Mouse (Mus musculus) kidney, embryonic 14.5 days (tissue): Measurements from ENCODE around the gene Tubb4a. TPM values are rescaled to one million over a fixed set of nuclear protein-coding genes. Genes with fewer than 3 reads are reported as not detected.

ENCODE experiments used
- ATAC-seq: fragments of 200-750 bp; cut with Nextera tagmentation; 2 replicates; pipeline ENCODE4 v1.8.0; 2017; ENCODE audit warnings: moderate number of reproducible peaks, mild to moderate bottlenecking, moderate TSS enrichment, moderate library complexity; ENCODE audit not compliant: low FRiP score, low TSS enrichment
- H3K27ac ChIP-seq: fragments of 300-500 bp; sonication (generic); 2 replicates; pipeline ENCODE4 v1.5.1; 2014; ENCODE audit warnings: low read depth, mild to moderate bottlenecking, low read length, moderate library complexity, mixed read lengths
- H3K27me3 ChIP-seq: fragments of 300-500 bp; sonication (generic); 2 replicates; pipeline ENCODE4 v1.6.1; 2014; ENCODE audit warnings: mild to moderate bottlenecking, low read length; ENCODE audit not compliant: control insufficient read depth, insufficient read depth
- H3K36me3 ChIP-seq: fragments of 300-500 bp; sonication (generic); 2 replicates; pipeline ENCODE4 v1.6.1; 2014; ENCODE audit warnings: low read length, mixed read lengths; ENCODE audit not compliant: control insufficient read depth, insufficient read depth
- H3K4me1 ChIP-seq: fragments of 300-500 bp; sonication (generic); 2 replicates; pipeline ENCODE4 v1.6.1; 2014; ENCODE audit warnings: low read length, mixed read lengths; ENCODE audit not compliant: control insufficient read depth, insufficient read depth
- H3K4me2 ChIP-seq: fragments of 300-500 bp; sonication (generic); replicated peaks from 2 replicates; pipeline ENCODE4 v1.6.1; 2014; ENCODE audit warnings: low read depth, mild to moderate bottlenecking, low read length
- H3K4me3 ChIP-seq: fragments of 300-500 bp; sonication (generic); 2 replicates; pipeline ENCODE4 v1.5.1; 2014; ENCODE audit warnings: mild to moderate bottlenecking, low read length
- H3K9ac ChIP-seq: fragments of 300-500 bp; sonication (generic); 2 replicates; pipeline ENCODE4 v1.6.1; 2014; ENCODE audit warnings: low read depth, mild to moderate bottlenecking, low read length, moderate library complexity
- H3K9me3 ChIP-seq: fragments of 300-500 bp; sonication (generic); 2 replicates; pipeline ENCODE4 v1.6.1; 2016; ENCODE audit warnings: low read length; ENCODE audit not compliant: control insufficient read depth
- WGBS: fragments of 180-500 bp; shearing (Covaris S2); extraction: QIAGEN DNeasy Blood & Tissue Kit; methylation state at CpG from one replicate; pipeline ENCODE4 v1.1.7; 2014; 5-methylcytosine and 5-hydroxymethylcytosine counted together
- polyA plus RNA-seq: library from polyadenylated mRNA; unstranded; fragments of >200 nt; fragmentation: Nextera tagmentation; extraction: Ambion mirVana; gene quantifications from 2 replicates; pipeline ENCODE4 v1.2.1, GENCODE M21; 2014

The Tubb4a gene
- polyA plus RNA-seq, 1 experiment from 2014 or later = 23.8 TPM

DNA sequence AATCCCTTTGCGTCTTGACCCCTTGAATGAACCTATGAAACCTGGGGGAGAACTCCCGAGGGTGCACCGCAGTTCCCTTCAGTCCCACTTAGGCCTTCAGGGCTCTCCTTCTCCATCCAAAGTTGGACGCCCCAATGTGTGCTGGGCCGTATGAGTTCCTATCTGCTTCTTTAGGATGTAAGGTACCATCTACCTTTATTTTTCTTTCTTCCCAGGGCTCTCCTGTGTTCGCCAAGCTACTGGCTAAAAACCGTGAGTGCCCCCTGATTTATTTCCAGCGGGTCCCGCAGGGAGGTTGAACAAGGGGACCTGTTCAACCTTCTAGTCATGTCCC lies 18.4 kb upstream of the Tubb4a start:
- no peak overlapping the region for H3K27ac ChIP-seq
- H3K4me3 ChIP-seq = peak overlapping the region; percentile 62
- H3K36me3 ChIP-seq = no peaks in the 10 kb centered on the region
- no peaks in the 10 kb centered on the region for H3K27me3 ChIP-seq
- ATAC-seq = no peak
- peak overlapping the region; percentile 74 for H3K4me2 ChIP-seq
- H3K9me3 ChIP-seq = no peaks in the 10 kb centered on the region
- 8% methylated on average over 9 of the region's 9 CpGs for WGBS
- peak overlapping the region; percentile 74 for H3K9ac ChIP-seq
- H3K4me1 ChIP-seq = peaks cover 6% of the 10 kb centered on the region; the same call in 1 of the 2 replicates

DNA sequence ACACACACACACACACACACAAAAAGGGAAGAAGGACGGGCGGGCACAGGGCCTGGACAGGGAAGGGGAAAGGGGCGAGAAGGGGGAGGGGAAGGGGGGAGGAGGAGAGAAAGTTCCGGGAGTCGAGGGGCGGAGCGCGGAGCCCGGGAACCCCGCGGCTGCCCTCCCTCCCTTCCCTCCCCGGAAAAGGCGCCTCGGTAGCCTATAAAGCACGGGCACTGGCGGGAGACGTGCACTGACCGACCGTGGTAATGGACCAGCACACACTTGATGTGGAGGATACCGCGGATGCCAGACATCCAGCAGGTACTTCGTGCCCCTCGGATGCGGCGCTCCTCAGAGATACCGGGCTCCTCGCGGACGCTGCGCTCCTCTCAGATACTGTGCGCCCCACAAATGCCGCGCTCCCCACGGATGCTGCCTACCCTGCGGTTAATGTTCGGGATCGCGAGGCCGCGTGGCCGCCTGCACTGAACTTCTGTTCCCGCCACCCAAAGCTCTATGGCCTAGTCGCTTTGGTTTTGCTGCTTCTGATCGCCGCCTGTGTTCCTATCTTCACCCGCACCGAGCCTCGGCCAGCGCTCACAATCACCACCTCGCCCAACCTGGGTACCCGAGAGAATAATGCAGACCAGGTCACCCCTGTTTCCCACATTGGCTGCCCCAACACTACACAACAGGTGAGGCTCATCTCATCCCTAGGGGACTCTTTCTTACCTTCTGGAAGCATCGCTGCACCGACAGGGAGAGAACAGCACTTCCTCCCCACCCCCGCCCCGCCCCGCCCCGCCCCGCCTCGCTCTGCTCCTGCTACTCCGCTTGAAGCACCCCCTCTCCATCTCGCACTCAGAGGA lies 17.8 kb upstream of the Tubb4a start, which contains the start of gene Tnfsf9:
Gene Tnfsf9, plus strand, starts transcription at position 145 of the 854 bp plus-strand sequence.
- H3K4me3 ChIP-seq = peak within 1 kb of the TSS; percentile 62
- peak within 1 kb of the TSS; percentile 74 for H3K9ac ChIP-seq
- H3K27ac ChIP-seq = peak within 1 kb of the TSS; percentile 68; the same call in 1 of the 2 replicates
- H3K9me3 ChIP-seq = no peaks in the 10 kb centered on the region
- peak within 1 kb of the TSS; percentile 74 for H3K4me2 ChIP-seq
- WGBS = under 1% methylated on average over 58 of the region's 61 CpGs
- H3K27me3 ChIP-seq = no peaks in the 10 kb centered on the region
- peaks cover 6% of the 10 kb centered on the region; the same call in 1 of the 2 replicates for H3K4me1 ChIP-seq
- peak; percentile 85 for ATAC-seq
- no peaks in the 10 kb centered on the region for H3K36me3 ChIP-seq

DNA sequence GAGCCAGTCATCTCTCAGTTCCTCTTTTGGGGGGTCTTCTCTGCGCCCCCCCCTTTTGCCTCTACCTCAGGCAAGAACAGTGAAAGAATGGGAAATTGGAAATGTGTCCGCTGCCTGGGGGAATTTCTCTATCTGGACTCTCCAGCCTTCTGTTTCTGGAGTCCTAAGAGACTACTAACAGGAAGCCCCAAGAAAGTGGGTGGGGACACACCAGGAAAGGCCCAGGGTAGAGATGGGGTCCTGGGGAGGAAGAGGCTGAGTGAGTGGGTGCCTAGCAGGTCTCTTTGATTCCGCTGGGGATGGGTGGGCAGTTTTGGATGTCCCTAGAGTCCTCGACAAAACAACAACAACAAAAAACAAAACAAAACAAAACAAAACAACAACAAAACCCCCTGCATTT lies 16.9 kb upstream of the Tubb4a start:
- H3K36me3 ChIP-seq = no peaks in the 10 kb centered on the region
- H3K9ac ChIP-seq = 0 out of 2 replicates have a peak overlapping the region, but pooled peaks have one; percentile 74
- H3K4me1 ChIP-seq = peaks cover 6% of the 10 kb centered on the region; the same call in 1 of the 2 replicates
- H3K4me3 ChIP-seq = peak overlapping the region; percentile 62; the same call in 1 of the 2 replicates
- ATAC-seq = 0 out of 2 replicates have a peak, but pooled peaks have one; percentile 13
- WGBS = 47% methylated on average over 4 of the region's 4 CpGs
- H3K9me3 ChIP-seq = no peaks in the 10 kb centered on the region
- H3K27me3 ChIP-seq = no peaks in the 10 kb centered on the region
- no peak overlapping the region for H3K27ac ChIP-seq
- peak overlapping the region; percentile 74 for H3K4me2 ChIP-seq

DNA sequence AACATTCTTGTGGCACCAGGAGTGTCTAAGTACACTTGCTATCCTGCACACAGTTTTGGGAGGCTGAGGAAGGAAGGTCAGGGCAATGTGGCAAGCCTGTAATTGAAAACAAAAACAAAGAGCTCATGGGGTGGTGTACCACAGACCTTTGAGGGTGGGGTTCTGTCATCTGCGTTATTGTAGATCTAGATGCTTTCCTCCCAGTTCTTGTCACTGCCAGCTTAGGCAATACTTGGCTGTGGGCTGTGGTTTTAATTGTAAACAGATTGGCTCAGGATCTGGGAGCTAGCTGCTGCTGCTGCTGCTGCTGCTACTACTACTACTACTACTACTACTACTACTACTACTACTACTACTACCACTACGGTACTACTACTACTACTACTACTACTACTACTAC lies 14.7 kb upstream of the Tubb4a start:
- Histone ChIP-seq H3K9me3 (no peaks in the 10 kb centered on the region), H3K27me3 (no peaks in the 10 kb centered on the region), H3K9ac (no peak overlapping the region), H3K4me3 (no peak overlapping the region), H3K4me1 (peaks cover 6% of the 10 kb centered on the region; the same call in 1 of the 2 replicates), H3K36me3 (no peaks in the 10 kb centered on the region), H3K27ac (no peak overlapping the region), H3K4me2 (no peak overlapping the region)
- ATAC-seq = no peak
- 93% methylated on average over 2 of the region's 2 CpGs for WGBS

DNA sequence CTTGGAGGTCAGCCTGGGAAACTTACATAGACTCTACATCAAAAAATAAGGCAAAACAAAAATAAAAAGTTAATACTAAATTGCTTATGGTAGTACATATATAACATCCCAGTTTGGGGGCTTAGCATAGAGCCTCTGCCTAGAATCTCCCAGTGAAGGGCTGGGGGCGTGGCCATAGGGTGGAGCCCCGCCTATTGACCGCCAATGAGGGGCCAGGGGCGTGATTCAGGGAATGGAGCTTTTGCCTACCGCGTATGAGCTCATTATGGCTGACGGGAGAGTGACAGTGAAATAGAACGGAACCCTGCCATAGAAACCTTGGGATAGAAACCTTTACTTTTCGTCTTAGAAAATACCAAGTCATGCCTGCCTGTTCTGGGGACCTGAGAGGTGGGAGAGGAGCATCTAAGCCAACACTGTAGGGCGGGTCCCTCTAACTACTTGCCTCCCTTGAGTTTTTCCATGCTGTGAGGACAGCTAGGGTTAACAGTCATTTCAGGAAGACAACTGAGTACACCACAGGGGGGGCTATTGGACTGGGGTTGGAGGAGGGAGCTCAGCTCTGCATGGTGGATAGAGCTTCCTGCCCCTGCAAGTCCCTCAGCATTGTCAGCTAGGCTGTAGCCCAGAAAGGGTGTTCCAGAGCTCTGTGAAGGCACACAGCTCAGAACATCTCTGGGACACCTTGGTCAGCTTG lies 12.2 kb upstream of the Tubb4a start:
- no peaks in the 10 kb centered on the region for H3K4me1 ChIP-seq
- no peaks in the 10 kb centered on the region for H3K9me3 ChIP-seq
- H3K4me3 ChIP-seq = no peak overlapping the region
- H3K4me2 ChIP-seq = no peak overlapping the region
- no peak overlapping the region for H3K9ac ChIP-seq
- no peak overlapping the region for H3K27ac ChIP-seq
- ATAC-seq = no peak
- WGBS = 8% methylated on average over 10 of the region's 10 CpGs
- no peaks in the 10 kb centered on the region for H3K36me3 ChIP-seq
- H3K27me3 ChIP-seq = no peaks in the 10 kb centered on the region

DNA sequence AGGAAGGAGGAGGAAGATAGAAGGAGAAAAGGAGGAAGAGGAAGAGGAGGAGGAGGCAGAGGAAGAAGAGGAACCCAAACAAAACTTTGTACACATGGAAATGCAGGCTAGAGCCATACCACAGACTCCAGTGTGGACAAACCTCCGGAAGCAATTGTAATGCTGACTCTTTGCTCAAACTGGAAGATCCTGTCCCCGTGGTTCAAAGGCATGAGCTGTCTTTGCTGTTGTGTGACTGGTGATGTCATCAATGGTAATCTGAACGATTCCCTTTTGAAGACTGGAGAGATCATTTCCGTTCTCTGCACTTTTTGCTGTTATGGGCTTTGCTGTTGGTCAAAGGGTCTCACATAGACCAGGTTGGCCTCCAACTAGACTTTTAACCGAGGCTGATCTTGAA lies 10.7 kb upstream of the Tubb4a start:
- ATAC-seq = no peak
- no peaks in the 10 kb centered on the region for H3K9me3 ChIP-seq
- H3K4me2 ChIP-seq = no peak overlapping the region
- H3K4me3 ChIP-seq = no peak overlapping the region
- 84% methylated on average over 5 of the region's 5 CpGs for WGBS
- no peaks in the 10 kb centered on the region for H3K27me3 ChIP-seq
- no peaks in the 10 kb centered on the region for H3K36me3 ChIP-seq
- H3K9ac ChIP-seq = no peak overlapping the region
- no peak overlapping the region for H3K27ac ChIP-seq
- no peaks in the 10 kb centered on the region for H3K4me1 ChIP-seq

DNA sequence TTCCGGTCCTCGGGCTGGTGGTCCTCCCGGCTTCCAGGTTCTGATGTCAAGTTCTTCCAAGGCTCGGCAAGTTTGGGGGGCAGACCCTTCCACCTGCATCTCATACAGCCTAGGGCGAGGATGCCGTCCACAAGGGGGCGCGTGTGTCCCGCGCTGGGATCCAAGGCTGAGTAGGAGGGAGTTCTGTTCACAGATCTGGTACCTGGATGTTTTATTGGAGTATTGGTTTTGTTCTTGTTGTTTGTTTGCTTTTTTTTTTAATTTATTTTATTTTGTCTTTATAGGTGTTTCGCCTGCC lies 9.0 kb upstream of the Tubb4a start:
- peak overlapping the region; percentile 14 for H3K4me3 ChIP-seq
- no peak overlapping the region for H3K27ac ChIP-seq
- H3K36me3 ChIP-seq = no peaks in the 10 kb centered on the region
- ATAC-seq = peak; percentile 83
- no peaks in the 10 kb centered on the region for H3K4me1 ChIP-seq
- H3K27me3 ChIP-seq = no peaks in the 10 kb centered on the region
- H3K9me3 ChIP-seq = no peaks in the 10 kb centered on the region
- peak overlapping the region; percentile 36 for H3K4me2 ChIP-seq
- WGBS = 1% methylated on average over 11 of the region's 11 CpGs
- H3K9ac ChIP-seq = no peak overlapping the region

DNA sequence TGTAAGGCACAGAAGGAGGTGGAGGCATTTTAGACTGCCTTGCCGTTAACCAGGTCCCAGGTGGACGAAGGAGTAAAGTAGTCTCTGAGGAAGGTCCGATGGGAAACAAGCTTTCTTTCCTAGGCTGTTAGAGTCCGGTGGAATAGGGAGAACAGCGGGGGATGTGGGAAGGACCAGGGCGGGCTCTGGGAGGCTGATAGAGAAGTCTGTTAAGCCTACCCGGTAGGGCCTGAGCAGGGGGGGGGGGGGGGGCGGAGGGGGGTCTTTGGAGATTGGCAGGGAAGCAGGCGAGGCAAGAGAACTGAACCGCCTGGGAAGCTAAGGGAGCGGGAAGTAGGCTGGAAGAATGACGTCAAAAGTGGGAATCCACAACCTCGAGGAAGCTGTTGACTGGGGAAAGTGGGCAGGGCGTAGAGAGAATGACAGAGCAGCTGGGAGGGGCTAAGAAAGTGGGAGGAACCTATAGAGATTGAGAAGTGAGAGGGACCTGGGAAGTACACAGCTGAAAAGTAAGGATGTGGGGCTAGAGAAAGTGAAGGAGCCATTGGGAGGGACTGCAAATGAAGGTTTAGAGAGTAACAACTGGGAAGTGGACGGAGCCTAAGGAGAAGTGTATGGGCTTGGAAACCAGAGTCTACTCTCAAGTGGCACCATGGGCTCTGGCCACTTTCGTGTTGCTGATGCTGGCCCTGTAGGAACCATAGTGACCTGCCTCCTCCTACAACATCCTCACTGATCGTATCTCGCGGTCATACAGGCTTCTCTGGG lies 8.5 kb upstream of the Tubb4a start:
- Histone ChIP-seq H3K27ac (no peak overlapping the region), H3K27me3 (no peaks in the 10 kb centered on the region), H3K36me3 (no peaks in the 10 kb centered on the region), H3K9me3 (no peaks in the 10 kb centered on the region), H3K4me2 (peak overlapping the region; percentile 36), H3K4me3 (peak overlapping the region; percentile 14), H3K9ac (no peak overlapping the region; the same call in 1 of the 2 replicates), H3K4me1 (no peaks in the 10 kb centered on the region)
- 3% methylated on average over 18 of the region's 19 CpGs for WGBS
- peak; percentile 89 for ATAC-seq
